Mouse (Mus musculus) MEL (cell line): ENCODE data around the gene Nosip.

Experiments
- CTCF ChIP-seq, 3 experiments: IDR thresholded peaks in 2 of 3; conservative IDR thresholded peaks in 1 of 3; 2 replicates each; pipeline ENCODE4 v1.5.1; 2011 to 2012; ENCODE audit warnings: low read length in 3 of 3, low read depth in 2 of 3, mild to moderate bottlenecking in 2 of 3, improper control_type of control experiment in 1 of 3, inconsistent platforms in 1 of 3, mixed read lengths in 1 of 3, moderate library complexity in 1 of 3; ENCODE audit not compliant: control insufficient read depth in 1 of 3, insufficient read depth in 1 of 3, poor library complexity in 1 of 3, severe bottlenecking in 1 of 3
- ETS1 ChIP-seq: IDR thresholded peaks from 2 replicates; pipeline ENCODE4 v1.6.1; 2012; ENCODE audit warnings: low read depth, mild to moderate bottlenecking, inconsistent platforms, low read length, improper control_type of control experiment, moderate library complexity
- MAFK ChIP-seq: IDR thresholded peaks from 2 replicates; pipeline ENCODE4 v1.6.1; 2011; ENCODE audit warnings: low read depth, mild to moderate bottlenecking, low read length, improper control_type of control experiment, borderline replicate concordance
- MAZ ChIP-seq: IDR thresholded peaks from 2 replicates; pipeline ENCODE4 v1.6.1; 2012; ENCODE audit warnings: low read depth, mild to moderate bottlenecking, inconsistent platforms, low read length, improper control_type of control experiment
- POLR2A ChIP-seq, 2 experiments: IDR thresholded peaks; 2 replicates each; pipeline ENCODE4 v1.6.1; 2011 to 2012; ENCODE audit warnings: low read length in 2 of 2, mild to moderate bottlenecking in 2 of 2, control low read depth in 1 of 2, improper control_type of control experiment in 1 of 2, low read depth in 1 of 2, moderate library complexity in 1 of 2; ENCODE audit not compliant: control insufficient read depth in 1 of 2, insufficient read depth in 1 of 2, poor library complexity in 1 of 2
- RAD21 ChIP-seq: IDR thresholded peaks from 2 replicates; pipeline ENCODE4 v1.6.1; 2011; ENCODE audit warnings: mild to moderate bottlenecking, low read depth, low read length, improper control_type of control experiment
- RCOR1 ChIP-seq: IDR thresholded peaks from 2 replicates; pipeline ENCODE4 v1.6.1; 2012; ENCODE audit warnings: low read depth, mild to moderate bottlenecking, inconsistent platforms, low read length, improper control_type of control experiment
- SMC3 ChIP-seq: IDR thresholded peaks from 2 replicates; pipeline ENCODE4 v1.6.1; 2011; ENCODE audit warnings: low read depth, low read length, improper control_type of control experiment
- TAL1 ChIP-seq: IDR thresholded peaks from 2 replicates; pipeline ENCODE4 v1.6.1; 2012; ENCODE audit warnings: mild to moderate bottlenecking, inconsistent platforms, low read length, moderate library complexity, mixed read lengths
- USF2 ChIP-seq, 2 experiments: IDR thresholded peaks; 2 replicates each; pipeline ENCODE4 v1.6.1; 2011 to 2012; ENCODE audit warnings: improper control_type of control experiment in 2 of 2, low read length in 2 of 2, borderline replicate concordance in 1 of 2, inconsistent platforms in 1 of 2, low read depth in 1 of 2, mild to moderate bottlenecking in 1 of 2; ENCODE audit not compliant: insufficient read depth in 1 of 2
- ZMIZ1 ChIP-seq: IDR thresholded peaks from 2 replicates; pipeline ENCODE4 v1.6.1; 2012; ENCODE audit warnings: low read depth, mild to moderate bottlenecking, inconsistent platforms, low read length, improper control_type of control experiment, moderate library complexity

- no peak for TF ChIP-seq MAZ
- TF ChIP-seq CTCF (IDR thresholded peaks at IDR 0.05 in 2 of 3, conservative IDR thresholded peaks at IDR 0.05 in 1 of 3; ENCODE audit: control insufficient read depth in 1 of 3, insufficient read depth in 1 of 3, low read depth in 2 of 3, low read length in 3 of 3, poor library complexity in 1 of 3, severe bottlenecking in 1 of 3), result no peak
- no peak for TF ChIP-seq RAD21
- no peak for TF ChIP-seq ETS1
- no peak for TF ChIP-seq MAFK
- no peak for TF ChIP-seq SMC3
- no peak for TF ChIP-seq POLR2A (IDR thresholded peaks at IDR 0.05; ENCODE audit: control insufficient read depth in 1 of 2, insufficient read depth in 1 of 2, low read depth in 1 of 2, low read length in 2 of 2, poor library complexity in 1 of 2)
- TF ChIP-seq USF2 (IDR thresholded peaks at IDR 0.05; ENCODE audit: borderline replicate concordance in 1 of 2, insufficient read depth in 1 of 2, low read depth in 1 of 2, low read length in 2 of 2), result no peak
- TF ChIP-seq TAL1, result no peak
- TF ChIP-seq RCOR1, result 0 out of 2 replicates have a peak, but pooled peaks have one; percentile 16
- no peak for TF ChIP-seq ZMIZ1
Measured at GRCm38 (mm10) chr7:45113476-45113875, 51.2 kb downstream of the Nosip start.
